Mouse (Mus musculus) embryo, embryonic 11 days (tissue): ENCODE measurements at regions not wholly inside any gene's neighbourhood (a gene's known extent, or its start where the extent isn't known, plus 50 kb on each side); places are given as distances from the start of the nearest gene placed in this dataset.
"Not testable (repeated sequence)": the region's sequence is repeated elsewhere in the genome, so short reads cannot be mapped to it uniquely, and the experiment has no call there.

Experiments
- DNase-seq: peaks from one replicate; pipeline ENCODE4 v3.0.0-alpha.2; 2015

GRCm38 (mm10) chr2:116526203-116526602 is 352.3 kb upstream of the Tmco5 start:
- DNase-seq: not testable (repeated sequence)

- no peak for DNase-seq
Observed at GRCm38 (mm10) chr2:116536453-116536852, 342.0 kb upstream of the Tmco5 start.

GRCm38 (mm10) chr2:116559350-116559749 is 319.1 kb upstream of the Tmco5 start:
- no peak for DNase-seq

GRCm38 (mm10) chr2:116583989-116584388 is 294.5 kb upstream of the Tmco5 start:
- no peak for DNase-seq

GRCm38 (mm10) chr2:116586203-116586959 is 292.1 kb upstream of the Tmco5 start:
- no peak for DNase-seq

GRCm38 (mm10) chr2:116605869-116606268 is 272.6 kb upstream of the Tmco5 start:
- no peak for DNase-seq

- peak; percentile 3 for DNase-seq
Observed at GRCm38 (mm10) chr2:116639935-116640334, 238.6 kb upstream of the Tmco5 start.

GRCm38 (mm10) chr2:116652106-116652505 is 226.4 kb upstream of the Tmco5 start:
- DNase-seq: no peak

- DNase-seq: no peak
Observed at GRCm38 (mm10) chr2:116685756-116686155, 192.7 kb upstream of the Tmco5 start.

- DNase-seq: no peak
Observed at GRCm38 (mm10) chr2:116697542-116697941, 180.9 kb upstream of the Tmco5 start.

- DNase-seq: no peak
Observed at GRCm38 (mm10) chr2:116704705-116705104, 173.8 kb upstream of the Tmco5 start.

GRCm38 (mm10) chr2:116709608-116710007 is 168.9 kb upstream of the Tmco5 start:
- no peak for DNase-seq

- DNase-seq: no peak
Observed at GRCm38 (mm10) chr2:116716529-116717201, 161.8 kb upstream of the Tmco5 start.

- no peak for DNase-seq
Observed at GRCm38 (mm10) chr2:116718637-116719036, 159.9 kb upstream of the Tmco5 start.

- no peak for DNase-seq
Observed at GRCm38 (mm10) chr2:116727591-116727990, 150.9 kb upstream of the Tmco5 start.

GRCm38 (mm10) chr2:116735702-116736101 is 142.8 kb upstream of the Tmco5 start:
- peak; percentile 47 for DNase-seq

- DNase-seq: no peak
Observed at GRCm38 (mm10) chr2:116768459-116769047, 109.9 kb upstream of the Tmco5 start.

- DNase-seq: peak; percentile 21
Observed at GRCm38 (mm10) chr2:116769186-116769585, 109.3 kb upstream of the Tmco5 start.

GRCm38 (mm10) chr2:116772569-116772968 is 105.9 kb upstream of the Tmco5 start:
- no peak for DNase-seq

- no peak for DNase-seq
Observed at GRCm38 (mm10) chr2:116800141-116800540, 78.3 kb upstream of the Tmco5 start.

- no peak for DNase-seq
Observed at GRCm38 (mm10) chr2:116801578-116801977, 76.9 kb upstream of the Tmco5 start.

GRCm38 (mm10) chr2:116807207-116807606 is 71.3 kb upstream of the Tmco5 start:
- no peak for DNase-seq

- DNase-seq: no peak
Observed at GRCm38 (mm10) chr2:116807636-116808035, 70.9 kb upstream of the Tmco5 start.

GRCm38 (mm10) chr2:116808113-116808512 is 70.4 kb upstream of the Tmco5 start:
- no peak for DNase-seq
